Mouse (Mus musculus) E14TG2a.4 (cell line): ENCODE data around the gene Prodh2.

Experiments used
- CTCF ChIP-seq: conservative IDR thresholded peaks from 2 replicates; pipeline ENCODE4 v1.5.1; 2014; ENCODE audit warnings: low read length
- NANOG ChIP-seq: IDR thresholded peaks from 2 replicates; pipeline ENCODE4 v1.6.1; 2014; ENCODE audit warnings: borderline replicate concordance, low read length, mixed read lengths
- POU5F1 ChIP-seq: IDR thresholded peaks from 2 replicates; pipeline ENCODE4 v1.6.1; 2014; ENCODE audit warnings: low read length, borderline replicate concordance

DNA sequence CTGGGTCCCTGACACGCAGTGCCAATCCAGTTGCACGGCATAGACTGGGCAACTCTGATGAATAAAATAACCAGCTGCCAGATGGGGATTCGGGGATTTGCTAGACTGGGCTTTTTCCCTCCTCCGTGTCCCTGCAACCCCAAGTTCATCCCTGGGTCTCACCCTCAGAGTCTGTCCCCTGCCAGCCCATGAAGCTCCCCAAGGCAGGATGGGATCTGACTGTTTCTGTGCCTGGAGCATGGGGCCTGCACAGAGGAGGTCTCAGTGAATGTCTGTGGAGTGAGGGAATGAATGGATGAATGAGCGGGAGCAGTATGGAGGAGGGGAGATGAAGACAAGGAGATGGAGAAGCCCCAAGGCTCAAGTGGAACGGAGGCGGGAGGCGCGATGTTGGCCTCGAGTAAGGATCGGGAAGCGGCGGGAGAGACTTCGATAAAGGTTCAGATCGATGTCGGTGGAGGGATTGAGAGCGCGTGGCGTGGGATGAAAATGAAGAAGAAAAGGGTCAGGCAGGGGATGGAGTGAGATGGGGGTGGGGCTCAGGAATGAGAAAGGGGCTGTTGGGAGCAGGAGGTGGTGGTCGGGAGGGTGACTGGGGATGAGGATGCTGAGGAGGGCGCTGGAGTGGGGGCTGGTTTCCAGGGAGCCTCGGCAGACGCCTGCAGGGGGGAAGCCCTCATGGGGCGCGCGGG is 40.7 kb downstream of the Prodh2 start:
- TF ChIP-seq CTCF (no peak), NANOG (no peak), POU5F1 (no peak)
